Mouse (Mus musculus): ENCODE data around the gene Cfap97. TPM values are rescaled to one million over a fixed set of nuclear protein-coding genes. Genes with fewer than 3 reads are reported as not detected.

Cfap97 gene
- total and polyA plus RNA-seq, 3 experiments = 11.8 to 20.9 (median 14.4) TPM

- TF ChIP-seq POLR2AphosphoS2 (IDR thresholded peaks at IDR 0.05; ENCODE audit: low read depth, low read length) (peak; percentile 80; the same call in 1 of the 2 replicates), ZMIZ1 (IDR thresholded peaks at IDR 0.05; ENCODE audit: low read depth, low read length) (peak; percentile 90), MAX (IDR thresholded peaks at IDR 0.05; ENCODE audit: low read length) (peak; percentile 63; the same call in 1 of the 2 replicates), TBP (conservative IDR thresholded peaks at IDR 0.05; ENCODE audit: low read depth, low read length) (peak; percentile 57; the same call in 1 of the 2 replicates), ELF1 (IDR thresholded peaks at IDR 0.05; ENCODE audit: low read depth, low read length) (peak; percentile 92), UBTF (IDR thresholded peaks at IDR 0.05; ENCODE audit: low read depth, low read length) (no peak)
These were observed 11.6 kb downstream of the Cfap97 start (continued) for GRCm38 (mm10) chr8:46162953-46163869.

GRCm38 (mm10) chr8:46163870-46164190 lies 12.3 kb downstream of the Cfap97 start:
- dilution Hi-C loops (cut with MboI; ENCODE audit: extremely low pct_ligation_motif_present, extremely low pct_unique_long_range_greater_than_20kb, low sequenced_read_pairs) (no loop called here), in situ Hi-C loops (cut with MboI; ENCODE audit: low pct_ligation_motif_present, low pct_unique_long_range_greater_than_20kb, low sequenced_read_pairs) (no loop called here)
- Histone ChIP-seq H3K9me3 (replicated peaks; ENCODE audit: low read length) (no peaks in the 10 kb centered on the region), H3K36me3 (replicated peaks in 1 of 2; ENCODE audit: control insufficient read depth in 1 of 2, insufficient read depth in 1 of 2, low read length in 1 of 2) (peaks cover 0 to 14% of the 10 kb centered on the region in 2 experiments), H3K4me2 (ENCODE audit: insufficient read depth, low read depth, poor library complexity, severe bottlenecking) (peak overlapping the region; percentile 90), H3K4me3 (replicated peaks in 1 of 3; ENCODE audit: low read depth in 2 of 3, low read length in 2 of 3, poor library complexity in 1 of 3) (peak overlapping the region; percentile 66 to 83 (median 80)), H3K4me1 (ENCODE audit: control insufficient read depth in 1 of 2, insufficient read depth in 2 of 2) (peaks cover 3 to 22% of the 10 kb centered on the region in 2 experiments), H3K27ac (ENCODE audit: insufficient read depth, low read depth) (peak overlapping the region; percentile 26; the same call in 1 of the 2 replicates), H3K79me2 (replicated peaks; ENCODE audit: control insufficient read depth, extremely low read depth, insufficient read depth, poor library complexity, severe bottlenecking) (0 out of 2 replicates have a peak, but pooled peaks cover 2% of the 10 kb centered on the region), H3K27me3 (replicated peaks) (no peaks in the 10 kb centered on the region), H3K9ac (ENCODE audit: insufficient read depth, low read depth) (peak overlapping the region; percentile 74)
- no peak for DNase-seq (ENCODE audit: extremely low read depth)
- TF ChIP-seq RCOR1 (conservative IDR thresholded peaks at IDR 0.05; ENCODE audit: low read depth, low read length) (0 out of 2 replicates have a peak, but pooled peaks have one; percentile 28), ZNF384 (IDR thresholded peaks at IDR 0.05; ENCODE audit: low read depth, low read length) (peak; percentile 87), E2F4 (IDR thresholded peaks at IDR 0.05; ENCODE audit: insufficient replicate concordance, low read depth, low read length) (no peak), TBP (conservative IDR thresholded peaks at IDR 0.05; ENCODE audit: low read depth, low read length) (no peak), GABPA (IDR thresholded peaks at IDR 0.05; ENCODE audit: insufficient replicate concordance, low read depth, low read length) (no peak)

- TF ChIP-seq HCFC1 (IDR thresholded peaks at IDR 0.05; ENCODE audit: low read depth, low read length) (no peak), MYC (IDR thresholded peaks at IDR 0.05; ENCODE audit: low read depth, low read length) (no peak), RCOR1 (conservative IDR thresholded peaks at IDR 0.05; ENCODE audit: low read depth, low read length) (no peak), CHD2 (IDR thresholded peaks at IDR 0.05; ENCODE audit: low read length) (no peak), MAZ (IDR thresholded peaks at IDR 0.05; ENCODE audit: low read depth, low read length) (no peak), BHLHE40 (IDR thresholded peaks at IDR 0.05; ENCODE audit: low read depth, low read length) (no peak), GABPA (IDR thresholded peaks at IDR 0.05; ENCODE audit: insufficient replicate concordance, low read depth, low read length) (no peak), E2F4 (IDR thresholded peaks at IDR 0.05; ENCODE audit: insufficient replicate concordance, low read depth, low read length) (no peak), MAX (IDR thresholded peaks at IDR 0.05; ENCODE audit: low read length) (no peak), SMC3 (IDR thresholded peaks at IDR 0.05; ENCODE audit: low read depth, low read length) (no peak), SIN3A (IDR thresholded peaks at IDR 0.05; ENCODE audit: low read length) (no peak), UBTF (IDR thresholded peaks at IDR 0.05; ENCODE audit: low read depth, low read length) (no peak), MEF2A (IDR thresholded peaks at IDR 0.05; ENCODE audit: borderline replicate concordance, low read depth, low read length) (no peak), TBP (conservative IDR thresholded peaks at IDR 0.05; ENCODE audit: low read depth, low read length) (no peak), TCF12 (IDR thresholded peaks at IDR 0.05; ENCODE audit: low read depth, low read length) (no peak)
- Histone ChIP-seq H3K79me2 (replicated peaks; ENCODE audit: control insufficient read depth, extremely low read depth, insufficient read depth, poor library complexity, severe bottlenecking) (peaks cover under 1% of the 10 kb centered on the region; the same call in 1 of the 2 replicates), H3K9ac (ENCODE audit: insufficient read depth, low read depth) (no peak overlapping the region), H3K27me3 (replicated peaks) (no peaks in the 10 kb centered on the region), H3K4me2 (ENCODE audit: insufficient read depth, low read depth, poor library complexity, severe bottlenecking) (no peak overlapping the region), H3K4me1 (ENCODE audit: control insufficient read depth in 1 of 2, insufficient read depth in 2 of 2) (peaks cover 0 to 26% of the 10 kb centered on the region in 2 experiments; a peak in 2 of 4 replicates), H3K4me3 (replicated peaks in 1 of 3; ENCODE audit: low read depth in 2 of 3, low read length in 2 of 3, poor library complexity in 1 of 3) (no peak overlapping the region), H3K36me3 (replicated peaks in 1 of 2; ENCODE audit: control insufficient read depth in 1 of 2, insufficient read depth in 1 of 2, low read length in 1 of 2) (peaks cover 11 to 38% of the 10 kb centered on the region in 2 experiments), H3K27ac (ENCODE audit: insufficient read depth, low read depth) (no peak overlapping the region), H3K9me3 (replicated peaks; ENCODE audit: low read length) (no peaks in the 10 kb centered on the region)
- no peak for DNase-seq (ENCODE audit: extremely low read depth)
- in situ Hi-C loops (cut with MboI; ENCODE audit: low pct_ligation_motif_present, low pct_unique_long_range_greater_than_20kb, low sequenced_read_pairs) (loop anchor here (10.0 kb wide), 1 partner anchor 179 kb away; the partner anchor contains the start of gene Lrp2bp), dilution Hi-C loops (cut with MboI; ENCODE audit: extremely low pct_ligation_motif_present, extremely low pct_unique_long_range_greater_than_20kb, low sequenced_read_pairs) (no loop called here)
These were observed 22.1 kb downstream of the Cfap97 start for GRCm38 (mm10) chr8:46173651-46174050.
